Mouse (Mus musculus) kidney, postnatal 0 days (tissue): ENCODE data around the gene Pgf. TPM values are rescaled to one million over a fixed set of nuclear protein-coding genes. Genes with fewer than 3 reads are reported as not detected.
A peak's percentile ranks its signal among the peaks of the same experiment; 100 is the strongest.

Experiments used
- ATAC-seq: fragments of 200-750 bp; cut with Nextera tagmentation; replicated peaks from 2 replicates; pipeline ENCODE4 v1.8.0; 2017; ENCODE audit warnings: low read depth, moderate number of reproducible peaks, moderate TSS enrichment, moderate library complexity; ENCODE audit not compliant: low FRiP score
- DNase-seq: peaks from one replicate; pipeline ENCODE4 v3.0.0-alpha.2; 2016; ENCODE audit warnings: low spot score
- H3K27ac ChIP-seq: fragments of 300-500 bp; sonication (generic); 2 replicates; pipeline ENCODE4 v1.5.1; 2014; ENCODE audit warnings: mild to moderate bottlenecking
- H3K27me3 ChIP-seq: fragments of 300-500 bp; sonication (generic); 2 replicates; pipeline ENCODE4 v1.6.1; 2014; ENCODE audit warnings: low read length, mixed read lengths; ENCODE audit not compliant: insufficient read depth
- H3K36me3 ChIP-seq: fragments of 300-500 bp; sonication (generic); 2 replicates; pipeline ENCODE4 v1.6.1; 2014; ENCODE audit warnings: low read length, mixed read lengths; ENCODE audit not compliant: insufficient read depth
- H3K4me1 ChIP-seq: fragments of 300-500 bp; sonication (generic); replicated peaks from 2 replicates; pipeline ENCODE4 v1.6.1; 2014; ENCODE audit warnings: antibody characterized with exemption, low read length, mixed read lengths; ENCODE audit not compliant: insufficient read depth
- H3K4me2 ChIP-seq: fragments of 300-500 bp; sonication (generic); 2 replicates; pipeline ENCODE4 v1.6.1; 2014; ENCODE audit warnings: mild to moderate bottlenecking, low read length, moderate library complexity, mixed read lengths
- H3K4me3 ChIP-seq: fragments of 300-500 bp; sonication (generic); replicated peaks from 2 replicates; pipeline ENCODE4 v1.5.1; 2014; ENCODE audit warnings: low read depth, low read length
- H3K9ac ChIP-seq: fragments of 300-500 bp; sonication (generic); 2 replicates; pipeline ENCODE4 v1.6.1; 2014; ENCODE audit warnings: low read depth, low read length
- H3K9me3 ChIP-seq: fragments of 300-500 bp; sonication (generic); replicated peaks from 2 replicates; pipeline ENCODE4 v1.6.1; 2016; ENCODE audit warnings: low read length, inconsistent platforms, mixed read lengths
- CTCF ChIP-seq: IDR thresholded peaks from 2 replicates; pipeline ENCODE4 v1.5.1; 2016; ENCODE audit warnings: antibody characterized with exemption, low read depth, mild to moderate bottlenecking, moderate library complexity
- WGBS: fragments of 180-500 bp; shearing (Covaris S2); extraction: QIAGEN DNeasy Blood & Tissue Kit; methylation state at CpG from one replicate; pipeline ENCODE4 v1.1.7; 2014; 5-methylcytosine and 5-hydroxymethylcytosine counted together
- polyA plus RNA-seq: library from polyadenylated mRNA; unstranded; fragments of >200 nt; fragmentation: Nextera tagmentation; extraction: Ambion mirVana; gene quantifications from 2 replicates; pipeline ENCODE4 v1.2.1, GENCODE M21; 2015

The Pgf gene
- polyA plus RNA-seq, 1 experiment from 2014 or later = 6.1 TPM

- H3K4me3 ChIP-seq = no peak overlapping the region
- H3K27ac ChIP-seq = no peak overlapping the region
- no peaks in the 10 kb centered on the region for H3K27me3 ChIP-seq
- no peak for TF ChIP-seq CTCF
- H3K4me2 ChIP-seq = peak overlapping the region; percentile 5; the same call in 1 of the 2 replicates
- no peaks in the 10 kb centered on the region for H3K36me3 ChIP-seq
- H3K4me1 ChIP-seq = no peaks in the 10 kb centered on the region
- H3K9ac ChIP-seq = no peak overlapping the region
- DNase-seq (no peak), ATAC-seq (no peak)
- H3K9me3 ChIP-seq = no peaks in the 10 kb centered on the region
- 51% methylated on average over 18 of the region's 18 CpGs for WGBS
Observed at GRCm38 (mm10) chr12:85140036-85140701, 37.4 kb downstream of the Pgf start.

DNA sequence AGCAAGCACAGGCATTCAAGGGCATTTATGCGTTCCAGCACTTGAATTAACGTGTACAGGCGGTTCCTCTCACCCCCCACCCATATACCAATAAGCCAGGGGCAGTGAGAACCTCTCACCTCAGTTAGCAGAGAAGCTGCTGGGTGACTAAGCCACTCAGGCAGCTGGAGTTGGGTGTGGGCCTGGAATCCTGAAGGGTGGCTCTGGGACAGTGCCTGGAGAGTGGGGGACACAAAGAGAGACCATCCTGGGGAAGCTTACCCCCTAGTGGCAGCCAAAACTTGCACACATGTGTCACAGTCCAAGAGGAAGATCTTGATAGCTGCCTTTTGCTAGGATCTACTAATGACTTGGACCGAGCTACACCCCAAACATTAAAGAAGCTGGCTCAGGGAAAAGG, 41.0 kb downstream of the Pgf start:
- WGBS = 77% methylated on average over 4 of the region's 4 CpGs
- DNase-seq (no peak), ATAC-seq (no peak)
- no peak overlapping the region for H3K9ac ChIP-seq
- no peaks in the 10 kb centered on the region for H3K27me3 ChIP-seq
- no peak for TF ChIP-seq CTCF
- no peak overlapping the region for H3K4me3 ChIP-seq
- H3K27ac ChIP-seq = no peak overlapping the region
- no peaks in the 10 kb centered on the region for H3K4me1 ChIP-seq
- no peak overlapping the region for H3K4me2 ChIP-seq
- no peaks in the 10 kb centered on the region for H3K9me3 ChIP-seq
- H3K36me3 ChIP-seq = peaks cover 29% of the 10 kb centered on the region

DNA sequence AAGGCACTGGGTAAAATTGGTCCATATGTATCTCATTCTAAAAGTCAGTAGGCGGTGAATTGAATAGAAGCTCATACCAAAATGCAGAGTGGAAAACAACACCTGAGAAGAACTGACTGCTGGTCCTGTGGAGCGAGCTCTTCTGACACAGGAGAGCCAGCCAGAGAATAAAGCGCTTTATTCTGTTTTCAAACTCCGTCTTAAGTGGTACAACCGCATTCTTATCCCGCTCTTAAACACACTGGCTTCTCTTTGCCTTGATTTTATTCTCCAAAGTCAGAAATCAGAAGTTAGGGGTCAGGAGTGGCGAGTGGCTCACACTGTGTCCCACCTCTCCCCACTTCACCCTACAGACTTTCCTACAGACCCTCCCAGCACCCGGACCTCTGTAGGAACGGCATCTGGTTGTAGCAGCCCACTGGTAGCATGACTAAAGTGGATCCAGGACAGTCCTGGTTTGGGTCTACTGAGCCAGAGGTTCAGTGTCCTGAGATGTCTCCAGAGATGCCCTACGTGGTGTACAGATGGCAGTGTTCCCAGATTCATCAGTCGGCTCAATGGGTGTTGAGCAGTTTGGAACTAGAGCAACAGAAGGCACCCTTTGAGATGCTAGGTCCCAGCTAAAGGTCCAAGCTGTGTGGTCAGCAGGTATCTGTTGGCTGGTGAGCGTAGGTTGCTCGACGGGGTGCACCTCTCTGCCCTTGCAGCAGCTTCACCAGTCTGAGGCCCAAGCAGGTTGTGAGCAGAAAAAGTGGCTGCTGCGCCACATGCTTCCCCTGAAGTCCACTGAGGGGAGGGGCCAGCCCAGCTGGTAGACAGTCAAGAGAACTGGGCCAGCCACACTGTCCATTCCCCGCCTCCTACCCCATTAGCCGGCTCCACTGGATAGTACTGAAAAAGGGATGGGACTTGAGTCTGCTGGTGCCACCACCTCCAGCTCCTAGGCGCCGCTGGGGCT, 41.8 kb downstream of the Pgf start:
- no peak overlapping the region for H3K27ac ChIP-seq
- no peaks in the 10 kb centered on the region for H3K9me3 ChIP-seq
- H3K4me3 ChIP-seq = no peak overlapping the region
- WGBS = 79% methylated on average over 19 of the region's 19 CpGs
- peaks cover 37% of the 10 kb centered on the region for H3K36me3 ChIP-seq
- no peak overlapping the region for H3K4me2 ChIP-seq
- no peak for TF ChIP-seq CTCF
- H3K27me3 ChIP-seq = no peaks in the 10 kb centered on the region
- H3K9ac ChIP-seq = no peak overlapping the region
- ATAC-seq (peak; percentile 15; the same call in 1 of the 2 replicates), DNase-seq (no peak)
- H3K4me1 ChIP-seq = no peaks in the 10 kb centered on the region

GRCm38 (mm10) chr12:85134043-85134794, 43.4 kb downstream of the Pgf start:
- TF ChIP-seq CTCF = no peak
- no peak overlapping the region for H3K9ac ChIP-seq
- H3K9me3 ChIP-seq = no peaks in the 10 kb centered on the region
- no peaks in the 10 kb centered on the region for H3K4me1 ChIP-seq
- DNase-seq = no peak
- H3K4me2 ChIP-seq = no peak overlapping the region
- H3K27ac ChIP-seq = no peak overlapping the region
- H3K27me3 ChIP-seq = no peaks in the 10 kb centered on the region
- H3K4me3 ChIP-seq = no peak overlapping the region
- ATAC-seq = no peak
- peaks cover 52% of the 10 kb centered on the region for H3K36me3 ChIP-seq
- WGBS = 83% methylated on average over 8 of the region's 8 CpGs

GRCm38 (mm10) chr12:85131361-85131760, 46.2 kb downstream of the Pgf start:
- no peaks in the 10 kb centered on the region for H3K4me1 ChIP-seq
- no peaks in the 10 kb centered on the region for H3K27me3 ChIP-seq
- H3K27ac ChIP-seq = no peak overlapping the region
- 88% methylated on average over 6 of the region's 6 CpGs for WGBS
- DNase-seq (no peak), ATAC-seq (no peak)
- no peaks in the 10 kb centered on the region for H3K9me3 ChIP-seq
- no peak overlapping the region for H3K9ac ChIP-seq
- H3K4me2 ChIP-seq = no peak overlapping the region
- no peak for TF ChIP-seq CTCF
- no peak overlapping the region for H3K4me3 ChIP-seq
- H3K36me3 ChIP-seq = peaks cover 70% of the 10 kb centered on the region

DNA sequence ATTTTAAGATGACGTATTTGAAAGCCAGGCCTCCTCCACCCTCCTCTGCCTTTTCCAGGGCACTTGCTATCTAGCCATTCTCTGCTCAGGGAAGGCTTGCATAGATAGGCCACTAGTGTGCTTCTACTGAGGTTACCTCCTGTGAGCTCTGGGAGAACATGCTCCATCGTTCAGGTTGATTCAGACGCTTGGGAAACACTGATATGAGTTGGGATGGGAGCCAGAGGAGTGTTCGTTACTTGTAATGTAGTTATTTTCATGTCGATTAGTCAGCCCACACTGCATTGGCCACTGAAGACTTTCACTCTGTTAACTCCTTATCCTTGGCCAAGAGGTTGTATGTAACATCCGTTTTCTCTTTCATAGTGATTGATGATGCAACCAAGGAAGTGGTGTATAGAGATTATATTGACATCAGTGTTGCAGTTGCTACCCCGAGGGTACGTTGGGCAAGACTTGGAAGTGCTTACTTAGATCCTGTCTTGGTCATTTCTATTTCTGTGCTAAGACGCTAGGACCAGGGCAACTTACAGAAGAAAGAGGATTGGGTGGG, 48.1 kb downstream of the Pgf start:
- H3K4me1 ChIP-seq = no peaks in the 10 kb centered on the region
- H3K4me3 ChIP-seq = no peak overlapping the region
- no peaks in the 10 kb centered on the region for H3K27me3 ChIP-seq
- H3K9me3 ChIP-seq = no peaks in the 10 kb centered on the region
- ATAC-seq = no peak
- no peak overlapping the region for H3K27ac ChIP-seq
- TF ChIP-seq CTCF = no peak
- no peak overlapping the region for H3K4me2 ChIP-seq
- no peak for DNase-seq
- no peak overlapping the region for H3K9ac ChIP-seq
- H3K36me3 ChIP-seq = peaks cover 69% of the 10 kb centered on the region
- WGBS = 93% methylated on average over 9 of the region's 9 CpGs
